Mouse (Mus musculus) large intestine, adult 2 months (tissue): ENCODE measurements at regions not wholly inside any gene's neighbourhood (a gene's known extent, or its start where the extent isn't known, plus 50 kb on each side); places are given as distances from the start of the nearest gene placed in this dataset.
"Not testable (repeated sequence)": the region's sequence is repeated elsewhere in the genome, so short reads cannot be mapped to it uniquely, and the experiment has no call there.

Experiments used
- DNase-seq: peaks from one replicate; pipeline ENCODE4 v3.0.0-alpha.2; 2012; ENCODE audit warnings: low read depth, low spot score
- WGBS: fragments of 180-500 bp; shearing (Covaris S2); methylation state at CpG from one replicate; pipeline ENCODE4 v1.1.7; 2018; 5-methylcytosine and 5-hydroxymethylcytosine counted together

DNA sequence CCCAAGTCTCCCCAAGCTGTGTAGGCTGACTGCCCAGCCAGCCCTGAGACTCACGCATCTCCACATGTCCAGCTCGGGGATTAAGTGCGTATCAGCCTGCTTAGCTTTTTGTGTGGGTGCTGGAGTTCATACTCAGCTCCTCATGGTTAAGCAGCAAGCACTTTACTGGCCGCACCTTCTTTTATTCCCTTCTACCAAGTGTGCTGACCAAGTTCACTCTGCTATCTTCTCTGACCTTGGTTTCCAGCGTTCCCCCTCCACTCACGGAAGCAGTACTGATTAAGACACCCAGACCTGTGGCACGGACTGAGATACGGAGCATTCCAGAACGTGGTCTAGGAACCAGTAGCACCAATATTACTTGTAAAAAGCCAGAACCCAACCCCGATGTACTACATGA lies 67.6 kb upstream of the Gadl1 start:
- 59% methylated on average over 10 of the region's 10 CpGs for WGBS
- no peak for DNase-seq

DNA sequence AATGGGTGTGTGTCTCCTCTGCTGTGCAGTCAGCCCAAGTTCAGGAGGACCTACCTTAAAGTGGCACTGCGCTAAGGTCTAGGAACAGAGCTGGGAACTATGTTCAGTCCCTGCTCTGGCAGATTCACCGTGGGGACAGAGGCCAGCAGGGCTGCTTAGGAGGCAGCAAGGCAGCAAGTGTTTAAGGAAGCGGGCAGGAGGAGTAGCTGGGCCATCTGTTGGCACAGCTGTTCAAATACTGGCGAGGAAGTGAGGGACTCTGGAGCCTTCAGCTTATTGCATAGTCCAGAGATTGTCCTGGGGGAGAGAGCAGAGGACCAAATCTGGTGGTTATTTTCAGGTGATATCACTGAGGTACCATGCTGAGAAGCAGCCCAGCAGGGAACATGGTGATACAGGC lies 64.9 kb upstream of the Gadl1 start:
- DNase-seq: no peak
- 33% methylated on average over 4 of the region's 4 CpGs for WGBS

DNA sequence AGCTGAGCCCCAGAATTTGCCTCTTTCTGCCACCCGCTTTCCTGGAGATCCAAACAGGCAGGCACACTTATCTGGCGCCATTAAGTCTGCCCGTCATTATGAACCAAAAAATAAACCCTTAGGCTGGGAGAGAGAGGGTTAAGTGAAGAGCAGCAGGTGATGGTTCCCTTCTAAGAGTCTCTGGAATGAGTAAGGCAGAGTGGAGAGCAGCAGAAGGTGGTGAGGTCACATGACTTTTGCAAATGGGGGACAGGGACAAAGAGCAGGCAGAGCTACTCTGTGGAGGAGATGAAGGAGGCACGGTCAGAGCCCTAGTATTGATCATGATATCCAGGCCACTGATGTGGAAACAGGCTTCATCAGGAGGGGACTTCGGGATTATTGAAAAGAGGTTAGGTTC lies 64.2 kb upstream of the Gadl1 start:
- 86% methylated on average over 5 of the region's 5 CpGs for WGBS
- DNase-seq: no peak

DNA sequence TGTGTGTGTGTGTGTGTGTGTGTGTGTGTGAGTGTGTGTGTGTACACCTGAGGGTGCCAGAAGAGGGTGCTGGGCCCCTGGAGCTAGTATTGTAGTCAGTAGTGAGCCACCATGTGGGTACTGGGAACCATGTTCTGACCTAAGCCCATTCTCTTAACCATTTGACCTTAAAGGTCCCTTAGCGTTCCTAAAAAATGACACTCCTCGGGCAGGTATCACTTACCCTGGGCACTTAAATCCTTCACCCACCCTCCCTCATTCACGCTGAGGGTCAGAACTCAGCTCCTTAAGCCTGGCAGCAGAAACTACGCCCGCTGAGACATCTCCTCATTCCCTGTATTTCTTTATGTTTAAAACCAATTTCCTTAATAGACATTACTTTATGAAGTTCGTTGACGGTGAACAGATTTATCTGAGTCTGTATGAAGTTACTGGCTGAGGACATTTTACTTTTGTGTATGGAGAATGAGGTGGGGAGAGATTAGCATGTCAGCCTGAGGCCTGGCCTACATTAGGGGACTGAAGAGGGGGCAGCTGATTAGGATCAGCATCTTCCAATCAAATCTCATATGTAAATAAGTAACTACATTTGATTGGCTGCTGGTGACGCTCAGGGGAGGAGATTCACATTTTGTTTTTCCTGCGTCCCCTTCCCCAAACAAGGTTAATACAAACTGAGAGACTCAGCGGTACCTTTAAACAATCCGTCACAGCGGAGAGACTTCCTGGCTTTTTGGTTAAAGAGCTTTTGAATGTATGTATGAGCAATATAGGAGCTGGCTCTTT lies 61.8 kb upstream of the Gadl1 start:
- 78% methylated on average over 12 of the region's 12 CpGs for WGBS
- DNase-seq: no peak

DNA sequence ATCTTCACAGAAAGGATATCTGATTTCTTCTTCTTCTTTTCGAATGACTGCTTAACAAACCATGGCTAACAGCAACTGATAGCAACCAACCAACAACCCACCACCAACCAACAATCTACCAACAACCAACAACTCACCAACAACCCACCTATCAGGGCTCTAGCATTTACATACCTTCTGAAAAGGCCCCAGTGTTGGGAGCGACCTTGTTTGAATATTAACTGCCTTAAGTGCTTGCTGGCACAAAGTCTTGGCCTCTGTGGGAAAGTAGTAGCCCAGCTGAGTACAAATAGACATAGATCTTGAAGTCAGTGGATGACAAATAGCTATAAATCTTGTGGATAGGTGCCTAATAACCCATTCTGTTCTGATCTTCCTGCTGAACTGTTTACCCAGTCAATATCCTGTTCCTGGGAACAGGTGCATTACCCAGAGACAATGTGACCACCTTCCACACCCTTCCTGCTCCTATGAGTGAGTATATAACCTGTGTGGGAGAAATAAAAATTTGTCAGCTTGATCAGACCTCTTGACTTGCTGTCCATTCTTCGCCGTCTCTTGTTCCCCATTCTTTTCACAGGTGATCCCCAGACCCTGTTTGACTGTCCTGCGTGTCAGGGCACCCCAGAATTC lies 55.9 kb upstream of the Gadl1 start:
- not testable (repeated sequence) for DNase-seq
- WGBS: 59% methylated on average over 5 of the region's 5 CpGs

DNA sequence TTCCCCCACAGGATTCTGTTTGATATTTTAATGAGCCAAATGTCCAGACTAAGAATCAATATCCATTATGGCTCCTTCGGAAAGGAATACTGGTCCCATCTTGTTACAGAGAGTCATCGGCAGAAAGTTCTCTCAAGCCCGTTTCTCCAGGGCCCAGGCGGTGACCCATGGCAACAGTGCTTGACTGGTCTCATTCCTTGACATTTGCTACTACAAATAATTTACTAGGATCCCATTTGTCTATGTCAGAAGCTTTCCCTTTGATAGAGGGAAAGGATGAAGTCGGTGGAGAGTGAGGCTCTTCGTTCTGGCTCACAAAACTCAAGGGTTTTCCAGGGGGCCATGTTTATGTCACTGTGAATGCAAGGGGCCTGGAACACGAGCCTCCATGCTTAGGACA lies 52.0 kb upstream of the Gadl1 start:
- 83% methylated on average over 7 of the region's 7 CpGs for WGBS
- DNase-seq: no peak

DNA sequence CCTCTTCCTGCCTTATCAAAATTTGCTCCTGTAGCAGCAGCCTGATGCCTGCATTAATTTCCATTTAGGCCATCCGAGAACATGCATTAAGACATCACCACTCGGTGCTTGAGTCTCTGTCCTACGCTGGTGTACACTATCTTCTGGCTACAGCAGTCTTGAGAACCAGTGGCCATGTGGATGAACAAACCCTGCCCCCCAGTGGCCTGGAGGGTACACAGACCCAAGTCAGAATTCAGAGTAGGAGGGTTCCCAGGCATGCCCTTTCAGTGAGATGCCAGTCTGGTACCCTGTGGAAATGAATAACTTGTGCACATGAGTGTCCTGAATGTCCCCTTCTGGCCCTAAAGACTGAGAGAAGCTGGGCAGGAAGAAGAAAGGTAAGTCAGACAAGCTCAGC lies 50.4 kb upstream of the Gadl1 start:
- no peak for DNase-seq
- 89% methylated on average over 3 of the region's 3 CpGs for WGBS
